Mouse (Mus musculus): ENCODE measurements around the gene Aktip. TPM values are rescaled to one million over a fixed set of nuclear protein-coding genes. Genes with fewer than 3 reads are reported as not detected.

Aktip gene
- total and polyA plus RNA-seq, 3 experiments: 9.3 to 13.4 (median 13.3) TPM

DNA sequence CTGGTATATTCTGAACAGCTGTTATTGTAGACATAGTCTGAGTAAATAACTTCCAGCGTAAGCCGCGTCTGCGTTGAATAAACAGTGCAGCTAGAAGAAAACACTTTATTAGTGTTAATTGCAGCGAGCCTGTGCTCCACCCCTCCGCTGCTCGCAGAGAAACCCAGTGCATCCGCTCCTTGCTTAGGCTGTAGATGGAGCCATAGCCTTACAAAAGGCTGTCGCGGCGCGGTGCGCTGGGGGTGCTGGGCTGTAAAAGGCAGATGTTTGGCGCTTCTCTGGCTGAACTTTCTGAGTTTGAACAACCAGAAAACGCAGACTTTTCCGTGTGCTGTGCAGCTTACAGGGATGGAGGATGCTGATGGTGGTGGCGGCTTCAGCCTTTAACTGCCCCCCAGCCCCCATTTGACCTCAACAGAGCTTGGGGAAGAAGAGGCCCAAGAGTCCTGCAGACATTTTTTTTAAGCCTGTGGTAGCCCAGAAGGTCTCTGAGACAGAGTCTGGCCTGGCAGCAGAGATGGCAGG lies 8.9 kb downstream of the Aktip start:
- Histone ChIP-seq H3K79me2 (replicated peaks; ENCODE audit: control insufficient read depth, extremely low read depth, insufficient read depth, poor library complexity, severe bottlenecking) (no peaks in the 10 kb centered on the region), H3K4me2 (ENCODE audit: insufficient read depth, low read depth, poor library complexity, severe bottlenecking) (no peak overlapping the region), H3K27ac (ENCODE audit: insufficient read depth, low read depth) (no peak overlapping the region), H3K36me3 (replicated peaks in 1 of 2; ENCODE audit: control insufficient read depth in 1 of 2, insufficient read depth in 1 of 2, low read length in 1 of 2) (no peaks in the 10 kb centered on the region), H3K27me3 (replicated peaks) (peaks cover 13% of the 10 kb centered on the region), H3K4me1 (ENCODE audit: control insufficient read depth in 1 of 2, insufficient read depth in 2 of 2) (peaks cover 4 to 6% of the 10 kb centered on the region in 2 experiments), H3K4me3 (replicated peaks in 1 of 3; ENCODE audit: low read depth in 2 of 3, low read length in 2 of 3, poor library complexity in 1 of 3) (no peak overlapping the region), H3K9me3 (replicated peaks; ENCODE audit: low read length) (no peaks in the 10 kb centered on the region), H3K9ac (ENCODE audit: insufficient read depth, low read depth) (no peak overlapping the region)
- DNase-seq (ENCODE audit: extremely low read depth): peak; percentile 15
- dilution Hi-C loops (cut with MboI; ENCODE audit: extremely low pct_ligation_motif_present, extremely low pct_unique_long_range_greater_than_20kb, low sequenced_read_pairs) (no loop called here), in situ Hi-C loops (cut with MboI; ENCODE audit: low pct_ligation_motif_present, low pct_unique_long_range_greater_than_20kb, low sequenced_read_pairs) (loop anchor here (25.0 kb wide), 1 partner anchor 1821 kb away; no protein-coding TSS in a partner anchor)
- peak in 1 of 2 experiments; percentile 67; a peak in 2 of 4 replicates for TF ChIP-seq CTCF (conservative IDR thresholded peaks at IDR 0.05 in 1 of 2, IDR thresholded peaks at IDR 0.05 in 1 of 2; ENCODE audit: low read depth in 2 of 2, low read length in 2 of 2)
- TF ChIP-seq SMC3 (IDR thresholded peaks at IDR 0.05; ENCODE audit: low read depth, low read length): peak; percentile 35; the same call in 1 of the 2 replicates
- no peak for TF ChIP-seq ZMIZ1 (IDR thresholded peaks at IDR 0.05; ENCODE audit: low read depth, low read length)
- TF ChIP-seq POLR2A (IDR thresholded peaks at IDR 0.05; ENCODE audit: low read depth, low read length): no peak
- TF ChIP-seq RAD21 (IDR thresholded peaks at IDR 0.05; ENCODE audit: low read depth, low read length): peak; percentile 77
- no peak for TF ChIP-seq NRF1 (IDR thresholded peaks at IDR 0.05; ENCODE audit: low read depth, low read length)

DNA sequence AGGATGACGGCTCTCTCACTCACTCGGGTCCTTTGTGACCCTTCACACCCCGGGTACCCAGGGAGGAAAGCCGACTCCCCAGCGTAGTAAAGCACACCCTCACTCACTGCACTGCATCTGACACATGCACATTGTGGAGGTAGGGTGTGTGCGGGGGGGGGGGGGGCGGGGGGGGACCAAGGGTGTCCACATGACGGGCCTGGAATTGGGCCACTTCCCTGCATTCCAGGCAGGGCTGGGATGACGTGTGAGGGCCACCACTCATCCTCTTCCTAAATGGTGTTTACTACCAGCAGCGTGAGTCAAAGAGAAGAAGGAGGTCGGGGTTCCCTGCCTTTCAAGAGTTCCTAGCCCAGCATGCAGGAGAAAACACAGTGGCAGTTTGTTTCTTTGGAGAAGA lies 11.6 kb downstream of the Aktip start:
- Histone ChIP-seq H3K27me3 (replicated peaks) (peaks cover 9% of the 10 kb centered on the region), H3K9me3 (replicated peaks; ENCODE audit: low read length) (peaks cover 2% of the 10 kb centered on the region), H3K9ac (ENCODE audit: insufficient read depth, low read depth) (no peak overlapping the region), H3K27ac (ENCODE audit: insufficient read depth, low read depth) (no peak overlapping the region), H3K4me1 (ENCODE audit: control insufficient read depth in 1 of 2, insufficient read depth in 2 of 2) (peaks cover 4 to 6% of the 10 kb centered on the region in 2 experiments), H3K4me3 (replicated peaks in 1 of 3; ENCODE audit: low read depth in 2 of 3, low read length in 2 of 3, poor library complexity in 1 of 3) (no peak overlapping the region), H3K36me3 (replicated peaks in 1 of 2; ENCODE audit: control insufficient read depth in 1 of 2, insufficient read depth in 1 of 2, low read length in 1 of 2) (no peaks in the 10 kb centered on the region), H3K79me2 (replicated peaks; ENCODE audit: control insufficient read depth, extremely low read depth, insufficient read depth, poor library complexity, severe bottlenecking) (no peaks in the 10 kb centered on the region), H3K4me2 (ENCODE audit: insufficient read depth, low read depth, poor library complexity, severe bottlenecking) (no peak overlapping the region)
- in situ Hi-C loops (cut with MboI; ENCODE audit: low pct_ligation_motif_present, low pct_unique_long_range_greater_than_20kb, low sequenced_read_pairs): loop anchor here (25.0 kb wide), 1 partner anchor 1824 kb away; no protein-coding TSS in a partner anchor
- DNase-seq (ENCODE audit: extremely low read depth): no peak
- no peak for TF ChIP-seq GABPA (IDR thresholded peaks at IDR 0.05; ENCODE audit: insufficient replicate concordance, low read depth, low read length)
- no peak for TF ChIP-seq MAZ (IDR thresholded peaks at IDR 0.05; ENCODE audit: low read depth, low read length)
- no peak for TF ChIP-seq TCF12 (IDR thresholded peaks at IDR 0.05; ENCODE audit: low read depth, low read length)
- no peak for TF ChIP-seq IRF4 (IDR thresholded peaks at IDR 0.05; ENCODE audit: low read depth, low read length)
- TF ChIP-seq KAT2A (IDR thresholded peaks at IDR 0.05; ENCODE audit: insufficient replicate concordance, low read length): no peak
- TF ChIP-seq NELFE (IDR thresholded peaks at IDR 0.05; ENCODE audit: low read depth, low read length): no peak
- TF ChIP-seq ELF1 (IDR thresholded peaks at IDR 0.05; ENCODE audit: low read depth, low read length): no peak
- no peak for TF ChIP-seq CHD2 (IDR thresholded peaks at IDR 0.05; ENCODE audit: low read length)
- no peak for TF ChIP-seq ETS1 (conservative IDR thresholded peaks at IDR 0.05; ENCODE audit: low read depth, low read length)
- no peak for TF ChIP-seq MYC (IDR thresholded peaks at IDR 0.05; ENCODE audit: low read depth, low read length)
- no peak for TF ChIP-seq MEF2A (IDR thresholded peaks at IDR 0.05; ENCODE audit: borderline replicate concordance, low read depth, low read length)
- no peak for TF ChIP-seq MAFK (IDR thresholded peaks at IDR 0.05; ENCODE audit: insufficient replicate concordance, low read length)
- TF ChIP-seq USF1 (IDR thresholded peaks at IDR 0.05; ENCODE audit: low read depth, low read length): no peak
- no peak for TF ChIP-seq MAX (IDR thresholded peaks at IDR 0.05; ENCODE audit: low read length)
- TF ChIP-seq SIN3A (IDR thresholded peaks at IDR 0.05; ENCODE audit: low read length): no peak
- no peak for TF ChIP-seq PAX5 (IDR thresholded peaks at IDR 0.05; ENCODE audit: low read length)
- no peak for TF ChIP-seq CHD1 (IDR thresholded peaks at IDR 0.05; ENCODE audit: low read depth, low read length)
- no peak for TF ChIP-seq RCOR1 (conservative IDR thresholded peaks at IDR 0.05; ENCODE audit: low read depth, low read length)
- TF ChIP-seq ZKSCAN1 (IDR thresholded peaks at IDR 0.05; ENCODE audit: borderline replicate concordance, low read depth, low read length): no peak
- TF ChIP-seq BHLHE40 (IDR thresholded peaks at IDR 0.05; ENCODE audit: low read depth, low read length): no peak
- dilution Hi-C loops (cut with MboI; ENCODE audit: extremely low pct_ligation_motif_present, extremely low pct_unique_long_range_greater_than_20kb, low sequenced_read_pairs): no loop called here
